Mouse (Mus musculus) cerebellum, adult 2 months (tissue): Measurements from ENCODE around the gene Zbtb45. TPM values are rescaled to one million over a fixed set of nuclear protein-coding genes. Genes with fewer than 3 reads are reported as not detected.
A peak's percentile ranks its signal among the peaks of the same experiment; 100 is the strongest.

Source experiments
- DNase-seq, 2 experiments: peaks; one replicate each; pipeline ENCODE4 v3.0.0; 2021
- H3K27ac ChIP-seq: fragments of 200-500 bp; 2 replicates; pipeline ENCODE4 v1.5.1; 2012; ENCODE audit warnings: low read length, control low read depth, inconsistent platforms; ENCODE audit not compliant: insufficient read depth
- H3K27me3 ChIP-seq: fragments of 200-500 bp; 2 replicates; pipeline ENCODE4 v1.6.1; 2012; ENCODE audit warnings: inconsistent platforms, mild to moderate bottlenecking, low read length, moderate library complexity; ENCODE audit not compliant: control insufficient read depth, insufficient read depth
- H3K4me1 ChIP-seq: fragments of 200-500 bp; 2 replicates; pipeline ENCODE4 v1.6.1; 2011; ENCODE audit warnings: low read length; ENCODE audit not compliant: control insufficient read depth, insufficient read depth
- H3K4me3 ChIP-seq: fragments of 200-500 bp; replicated peaks from 2 replicates; pipeline ENCODE3; 2011; ENCODE audit warnings: mild to moderate bottlenecking, low read depth, low read length, control low read depth; ENCODE audit not compliant: insufficient read depth
- CTCF ChIP-seq: fragments of 200-500 bp; IDR thresholded peaks from 2 replicates; pipeline ENCODE4 v1.5.1; 2011; ENCODE audit warnings: low read depth, mild to moderate bottlenecking, control low read depth, low read length, moderate library complexity, borderline replicate concordance; ENCODE audit not compliant: insufficient read depth
- POLR2A ChIP-seq: fragments of 200-500 bp; IDR thresholded peaks from 2 replicates; pipeline ENCODE4 v1.6.1; 2011; ENCODE audit warnings: low read length, control low read depth, borderline replicate concordance; ENCODE audit not compliant: insufficient read depth
- WGBS: fragments of 180-500 bp; shearing (Covaris S2); methylation state at CpG from one replicate; pipeline ENCODE4 v1.1.7; 2018; 5-methylcytosine and 5-hydroxymethylcytosine counted together
- polyA plus RNA-seq: library from polyadenylated mRNA; depleted of rRNA; stranded (reverse); fragments of >200 nt; gene quantifications from 2 replicates; pipeline ENCODE4 v1.2.3, GENCODE M21; 2012

Gene Zbtb45
- polyA plus RNA-seq, 1 experiment = 33.5 TPM

DNA sequence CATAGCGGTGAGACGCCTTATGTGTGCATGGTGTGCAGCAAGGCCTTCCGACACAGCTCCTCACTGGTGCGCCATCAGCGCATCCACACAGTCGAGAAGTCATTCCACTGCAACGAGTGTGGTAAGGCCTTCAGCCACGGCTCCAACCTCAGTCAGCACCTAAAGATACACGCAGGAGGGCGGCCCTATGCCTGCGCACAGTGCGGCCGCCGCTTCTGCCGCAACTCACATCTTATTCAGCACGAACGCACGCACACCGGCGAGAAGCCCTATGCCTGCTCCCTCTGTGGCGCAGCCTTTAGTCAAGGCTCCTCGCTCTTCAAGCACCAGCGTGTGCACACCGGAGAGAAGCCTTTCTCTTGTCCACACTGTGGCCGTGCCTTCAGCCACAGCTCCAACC lies 38.9 kb downstream of the Zbtb45 start:
- TF ChIP-seq POLR2A (no peak), CTCF (no peak)
- WGBS = 95% methylated on average over 25 of the region's 25 CpGs
- Histone ChIP-seq H3K4me3 (no peak overlapping the region), H3K27ac (no peak overlapping the region), H3K27me3 (no peaks in the 10 kb centered on the region), H3K4me1 (no peaks in the 10 kb centered on the region)
- DNase-seq = no peak

- H3K4me3 ChIP-seq = peak overlapping the region; percentile 94
Measured at GRCm38 (mm10) chr7:12966104-12966845, 43.6 kb downstream of the Zbtb45 start.

GRCm38 (mm10) chr7:12965678-12966091 lies 44.1 kb downstream of the Zbtb45 start, which contains the start of gene Zfp324:
Gene Zfp324, plus strand, starts transcription at chr7:12965838.
- H3K27me3 ChIP-seq = no peaks in the 10 kb centered on the region
- peak; percentile 93 to 96 for DNase-seq
- H3K4me1 ChIP-seq = peaks cover 5% of the 10 kb centered on the region; the same call in 1 of the 2 replicates
- WGBS = under 1% methylated on average over 23 of the region's 23 CpGs
- TF ChIP-seq POLR2A = peak; percentile 66; the same call in 1 of the 2 replicates
- TF ChIP-seq CTCF = no peak
- peak within 1 kb of the TSS; percentile 94 for H3K4me3 ChIP-seq
- peak within 1 kb of the TSS; percentile 95 for H3K27ac ChIP-seq

More at GRCm38 (mm10) chr7:12966104-12966845, 43.6 kb downstream of the Zbtb45 start:
- under 1% methylated on average over 29 of the region's 29 CpGs for WGBS
- Histone ChIP-seq H3K27me3 (no peaks in the 10 kb centered on the region), H3K4me1 (peaks cover 5% of the 10 kb centered on the region; the same call in 1 of the 2 replicates), H3K27ac (peak overlapping the region; percentile 95)
- no peak for TF ChIP-seq POLR2A
- no peak for TF ChIP-seq CTCF
- peak; percentile 90 to 92 for DNase-seq

GRCm38 (mm10) chr7:12961511-12962141 lies 48.2 kb downstream of the Zbtb45 start:
- peak; percentile 45 to 69 for DNase-seq
- TF ChIP-seq POLR2A (peak; percentile 47; the same call in 1 of the 2 replicates), CTCF (no peak)
- peak overlapping the region; percentile 70 for H3K27ac ChIP-seq
- WGBS = 1% methylated on average over 29 of the region's 29 CpGs
- peaks cover 5% of the 10 kb centered on the region; the same call in 1 of the 2 replicates for H3K4me1 ChIP-seq
- H3K4me3 ChIP-seq = peak overlapping the region; percentile 100
- H3K27me3 ChIP-seq = no peaks in the 10 kb centered on the region

GRCm38 (mm10) chr7:12959718-12960117 lies 50.1 kb downstream of the Zbtb45 start:
- Histone ChIP-seq H3K27me3 (no peaks in the 10 kb centered on the region), H3K4me3 (no peak overlapping the region), H3K27ac (no peak overlapping the region), H3K4me1 (no peaks in the 10 kb centered on the region; the same call in 1 of the 2 replicates)
- WGBS = 28% methylated on average over 4 of the region's 4 CpGs
- TF ChIP-seq POLR2A (no peak), CTCF (no peak)
- DNase-seq = no peak

- H3K27ac ChIP-seq = no peak overlapping the region
- no peak for DNase-seq
- TF ChIP-seq POLR2A (no peak), CTCF (no peak)
- 77% methylated on average over 4 of the region's 4 CpGs for WGBS
- no peak overlapping the region for H3K4me3 ChIP-seq
- no peaks in the 10 kb centered on the region for H3K4me1 ChIP-seq
- H3K27me3 ChIP-seq = no peaks in the 10 kb centered on the region
Measured at GRCm38 (mm10) chr7:12958948-12959347, 50.9 kb downstream of the Zbtb45 start.

GRCm38 (mm10) chr7:12957511-12957910 lies 52.3 kb downstream of the Zbtb45 start:
- DNase-seq = no peak
- TF ChIP-seq CTCF = no peak
- no peak for TF ChIP-seq POLR2A
- H3K27me3 ChIP-seq = no peaks in the 10 kb centered on the region
- H3K4me3 ChIP-seq = no peak overlapping the region
- H3K27ac ChIP-seq = no peak overlapping the region
- no peaks in the 10 kb centered on the region for H3K4me1 ChIP-seq
- WGBS = 74% methylated on average over 5 of the region's 5 CpGs
